Mouse (Mus musculus) 3134 (cell line): ENCODE measurements around the gene Thrap3.

Source experiments
- DNase-seq: peaks from one replicate; pipeline ENCODE4 v3.0.0-alpha.2; 2011; ENCODE audit warnings: low spot score; ENCODE audit not compliant: insufficient read length; ENCODE audit errors: extremely low read depth

Gene Thrap3

GRCm38 (mm10) chr4:126202303-126203181 lies at the start of gene Thrap3:
Gene Thrap3 (minus strand): TSS chr4:126202760.
- peak; percentile 98 for DNase-seq

GRCm38 (mm10) chr4:126251655-126252254 lies 49.2 kb upstream of the Thrap3 start:
- no peak for DNase-seq

GRCm38 (mm10) chr4:126250659-126251058 lies 48.1 kb upstream of the Thrap3 start:
- peak; percentile 50 for DNase-seq

GRCm38 (mm10) chr4:126248261-126248868 lies 45.8 kb upstream of the Thrap3 start:
- no peak for DNase-seq

GRCm38 (mm10) chr4:126246202-126246889 lies 43.8 kb upstream of the Thrap3 start:
- DNase-seq = no peak

- no peak for DNase-seq
Measured at GRCm38 (mm10) chr4:126242510-126242909, 40.0 kb upstream of the Thrap3 start.

GRCm38 (mm10) chr4:126241956-126242355 lies 39.4 kb upstream of the Thrap3 start:
- no peak for DNase-seq

GRCm38 (mm10) chr4:126239862-126240475 lies 37.4 kb upstream of the Thrap3 start:
- peak; percentile 43 for DNase-seq

GRCm38 (mm10) chr4:126237721-126238242 lies 35.2 kb upstream of the Thrap3 start:
- no peak for DNase-seq

- no peak for DNase-seq
Measured at GRCm38 (mm10) chr4:126236467-126237280, 34.1 kb upstream of the Thrap3 start.

- DNase-seq = no peak
Measured at GRCm38 (mm10) chr4:126235191-126235590, 32.6 kb upstream of the Thrap3 start.

GRCm38 (mm10) chr4:126234496-126235175 lies 32.1 kb upstream of the Thrap3 start:
- DNase-seq = no peak

GRCm38 (mm10) chr4:126233676-126234308 lies 31.2 kb upstream of the Thrap3 start:
- no peak for DNase-seq

- DNase-seq = no peak
Measured at GRCm38 (mm10) chr4:126229900-126230299, 27.3 kb upstream of the Thrap3 start.

GRCm38 (mm10) chr4:126228144-126228543 lies 25.6 kb upstream of the Thrap3 start:
- DNase-seq = no peak

- peak; percentile 83 for DNase-seq
Measured at GRCm38 (mm10) chr4:126227077-126227761, 24.7 kb upstream of the Thrap3 start.

- DNase-seq = no peak
Measured at GRCm38 (mm10) chr4:126226640-126227039, 24.1 kb upstream of the Thrap3 start.

GRCm38 (mm10) chr4:126222631-126223030 lies 20.1 kb upstream of the Thrap3 start:
- DNase-seq = no peak
